Mouse (Mus musculus) CH12F3 (cell line): Measurements from ENCODE around the gene Fzd10.

ENCODE experiments used
- in situ Hi-C: fragments of 300-500 bp; cut with MboI; formaldehyde crosslinking; loops from 2 replicates; pipeline ENCODE4 v1.14.3; 2020; ENCODE audit warnings: low sequenced_read_pairs

Fzd10 gene

DNA sequence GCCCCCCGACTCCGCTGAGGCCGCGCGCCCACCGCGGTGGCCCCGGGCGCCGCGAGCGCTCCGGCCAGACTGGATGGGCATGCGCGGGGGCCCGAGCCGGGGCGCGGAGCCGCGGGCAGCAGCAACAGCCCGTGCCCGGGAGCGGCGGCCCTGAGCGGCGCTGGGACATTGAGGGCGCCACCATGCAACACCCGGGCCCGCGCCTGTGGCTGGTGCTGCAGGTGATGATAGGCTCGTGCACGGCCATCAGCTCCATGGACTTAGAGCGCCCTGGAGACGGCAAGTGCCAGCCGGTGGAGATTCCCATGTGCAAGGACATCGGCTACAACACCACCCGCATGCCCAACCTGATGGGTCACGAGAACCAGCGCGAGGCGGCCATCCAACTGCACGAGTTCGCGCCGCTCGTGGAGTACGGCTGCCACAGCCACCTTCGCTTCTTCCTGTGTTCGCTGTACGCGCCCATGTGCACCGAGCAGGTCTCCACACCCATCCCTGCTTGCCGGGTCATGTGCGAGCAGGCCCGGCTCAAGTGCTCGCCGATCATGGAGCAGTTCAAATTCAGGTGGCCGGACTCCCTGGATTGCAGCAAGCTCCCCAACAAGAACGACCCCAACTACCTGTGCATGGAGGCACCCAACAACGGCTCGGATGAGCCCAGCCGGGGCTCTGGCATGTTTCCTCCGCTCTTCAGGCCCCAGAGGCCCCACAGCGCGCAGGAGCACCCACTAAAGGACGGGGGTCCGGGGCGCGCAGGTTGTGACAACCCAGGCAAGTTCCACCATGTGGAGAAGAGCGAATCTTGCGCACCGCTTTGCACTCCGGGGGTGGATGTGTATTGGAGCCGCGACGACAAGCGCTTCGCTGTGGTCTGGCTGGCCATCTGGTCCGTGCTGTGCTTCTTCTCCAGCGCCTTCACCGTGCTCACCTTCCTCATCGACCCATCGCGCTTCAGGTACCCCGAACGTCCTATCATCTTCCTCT is 684 bp downstream of the Fzd10 start:
- in situ Hi-C loops: no loop called here

DNA sequence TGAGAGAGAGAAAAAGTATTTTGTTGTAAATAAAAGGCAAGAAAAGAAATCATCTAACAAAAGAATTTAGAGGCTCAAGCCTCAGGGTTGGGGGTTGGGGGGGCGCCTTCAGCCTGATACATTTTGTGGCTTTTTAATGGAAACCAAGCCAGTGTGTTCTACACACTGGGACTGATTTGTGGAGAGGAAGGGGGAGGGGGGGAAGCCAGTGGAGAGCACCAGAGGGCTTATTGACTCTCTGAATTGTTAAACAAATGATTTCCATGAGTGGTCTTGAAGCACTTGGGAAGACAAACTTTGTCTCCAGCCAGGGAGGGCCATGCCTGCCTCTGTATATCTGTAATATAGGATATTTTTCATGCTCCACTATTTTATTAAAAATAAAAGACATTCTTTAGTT is 3.0 kb downstream of the Fzd10 start:
- in situ Hi-C loops: no loop called here

DNA sequence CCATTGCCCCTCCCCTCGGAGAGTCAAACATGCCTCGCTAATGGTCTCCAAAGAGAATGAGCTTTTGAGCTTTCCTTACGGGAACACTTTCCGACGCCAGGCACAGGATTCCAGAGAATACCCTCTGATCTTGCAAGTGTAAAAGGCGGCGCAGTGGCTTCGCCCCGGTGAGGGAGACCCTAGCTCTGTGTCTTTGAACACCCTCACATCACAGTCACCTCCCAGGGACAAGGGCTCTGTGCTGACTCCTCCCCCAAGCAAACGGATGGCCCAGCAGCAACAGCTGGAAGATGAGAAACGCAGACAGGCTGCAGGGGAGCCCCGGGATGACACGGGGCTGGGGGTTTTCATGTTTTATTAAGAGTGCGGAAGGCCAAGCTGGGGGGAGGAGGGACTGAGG is 6.0 kb downstream of the Fzd10 start:
- in situ Hi-C loops: no loop called here

DNA sequence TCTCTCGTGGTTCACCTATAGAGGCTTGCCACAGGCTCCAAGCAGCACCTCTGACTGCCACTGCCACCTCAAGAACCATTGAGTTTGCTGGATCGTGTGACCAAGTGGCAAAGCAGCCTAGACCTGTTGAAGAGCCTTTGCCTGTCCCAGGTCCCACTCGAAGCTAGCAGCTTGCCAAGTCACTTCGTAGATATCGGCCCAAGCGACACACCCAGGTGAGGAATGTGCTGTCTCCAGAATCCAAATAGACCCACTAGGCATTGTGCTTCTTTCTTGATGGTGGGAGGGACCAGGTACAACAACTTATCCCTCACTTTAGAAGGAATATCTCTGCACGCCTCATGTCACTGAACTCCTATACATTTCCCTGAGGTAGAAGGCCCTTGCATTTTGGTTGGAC is 8.4 kb downstream of the Fzd10 start:
- in situ Hi-C loops: no loop called here

DNA sequence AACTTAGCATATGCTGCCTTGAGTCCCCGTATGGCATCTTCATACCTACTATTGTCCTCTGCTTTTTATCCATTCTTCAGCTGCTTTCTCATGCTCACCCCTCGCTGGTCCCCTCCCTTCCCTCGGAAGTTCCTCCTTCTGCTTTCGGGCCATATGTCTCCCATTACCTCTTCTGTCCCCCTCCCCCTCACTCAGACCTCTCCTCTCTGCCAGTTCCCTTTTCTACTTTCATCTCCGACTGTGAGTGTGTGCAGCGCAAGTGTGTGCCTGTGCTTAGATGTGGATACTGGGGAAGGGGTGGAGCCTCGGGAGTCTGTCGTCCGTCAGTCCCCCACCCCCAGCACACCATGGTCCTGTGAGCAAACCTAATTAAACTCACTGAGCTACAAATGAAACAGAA is 17.0 kb downstream of the Fzd10 start:
- in situ Hi-C loops: no loop called here

DNA sequence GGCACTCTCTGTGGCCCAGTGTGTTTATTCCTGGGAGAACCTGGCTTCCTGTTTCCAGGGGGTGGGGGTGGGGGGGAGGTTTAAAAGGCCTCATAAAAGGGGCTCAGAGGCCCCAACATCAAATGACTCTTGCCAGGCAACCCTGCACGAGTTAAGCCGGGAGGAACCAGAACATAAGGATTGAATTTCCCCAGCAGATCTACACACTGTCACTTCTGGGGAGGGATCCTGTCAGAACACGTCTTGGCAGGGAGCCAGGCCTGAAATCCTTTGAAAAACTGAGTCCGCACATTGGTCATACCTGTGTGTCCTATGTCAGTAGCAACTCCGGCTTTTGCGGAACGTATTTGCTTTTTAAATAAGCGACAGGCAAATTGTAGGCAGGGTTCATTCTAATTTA is 19.3 kb downstream of the Fzd10 start:
- in situ Hi-C loops: no loop called here

DNA sequence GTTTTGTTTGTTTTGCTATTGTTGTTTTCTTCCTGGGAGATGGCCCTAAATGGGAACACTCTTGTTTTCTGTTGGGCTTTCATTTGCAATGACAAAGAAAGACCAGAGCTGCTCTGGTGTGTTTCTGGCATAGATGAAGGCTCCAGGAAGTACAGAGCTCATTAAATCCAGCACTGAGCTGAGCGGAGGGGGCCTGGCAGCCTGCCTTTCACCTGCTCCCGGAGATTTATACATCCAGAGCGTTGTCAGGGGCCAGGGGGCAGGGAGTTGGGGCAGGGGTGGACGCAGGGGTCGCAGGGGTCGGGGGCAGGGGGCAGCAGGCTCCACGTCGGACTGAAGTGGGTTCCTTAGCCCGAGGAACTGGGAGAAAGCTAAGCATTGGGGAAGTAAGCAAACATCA is 19.8 kb downstream of the Fzd10 start:
- in situ Hi-C loops: no loop called here

DNA sequence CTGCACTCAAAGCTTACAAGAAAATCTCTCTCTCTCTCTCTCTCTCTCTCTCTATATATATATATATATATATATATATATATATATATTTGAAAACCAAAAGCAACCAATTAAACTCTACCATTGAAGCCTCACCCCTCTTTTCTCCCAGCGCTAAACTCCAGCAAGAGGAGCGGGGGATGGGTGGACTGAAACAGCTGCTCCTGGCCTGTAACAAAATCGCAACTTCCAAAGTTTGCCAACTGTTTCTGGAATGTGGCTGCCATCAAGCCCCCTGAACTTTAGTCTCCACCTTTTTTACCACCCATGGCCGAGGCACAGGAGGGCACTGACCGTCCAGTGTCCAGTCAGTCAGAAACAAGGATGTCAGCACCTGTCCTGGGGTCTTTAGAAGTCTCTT is 27.1 kb downstream of the Fzd10 start:
- in situ Hi-C loops: no loop called here

DNA sequence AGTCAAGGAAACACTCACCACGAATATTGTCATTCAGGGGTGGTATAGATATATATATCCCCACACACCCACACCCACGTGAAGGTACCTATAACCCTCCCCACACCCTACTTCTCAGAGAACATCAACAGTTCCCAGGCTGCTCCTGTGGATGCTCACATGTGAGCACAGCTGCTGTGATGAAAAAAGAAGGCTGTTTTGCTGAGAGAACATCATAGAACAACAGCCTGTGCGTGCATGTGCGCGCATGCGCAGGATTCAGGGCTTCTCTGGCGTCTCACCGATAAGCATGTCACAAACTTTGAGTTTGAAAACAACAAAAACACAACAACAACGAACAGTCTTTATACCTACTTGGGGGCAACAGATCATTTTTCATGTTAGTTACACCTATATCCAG is 36.0 kb downstream of the Fzd10 start:
- in situ Hi-C loops: no loop called here

DNA sequence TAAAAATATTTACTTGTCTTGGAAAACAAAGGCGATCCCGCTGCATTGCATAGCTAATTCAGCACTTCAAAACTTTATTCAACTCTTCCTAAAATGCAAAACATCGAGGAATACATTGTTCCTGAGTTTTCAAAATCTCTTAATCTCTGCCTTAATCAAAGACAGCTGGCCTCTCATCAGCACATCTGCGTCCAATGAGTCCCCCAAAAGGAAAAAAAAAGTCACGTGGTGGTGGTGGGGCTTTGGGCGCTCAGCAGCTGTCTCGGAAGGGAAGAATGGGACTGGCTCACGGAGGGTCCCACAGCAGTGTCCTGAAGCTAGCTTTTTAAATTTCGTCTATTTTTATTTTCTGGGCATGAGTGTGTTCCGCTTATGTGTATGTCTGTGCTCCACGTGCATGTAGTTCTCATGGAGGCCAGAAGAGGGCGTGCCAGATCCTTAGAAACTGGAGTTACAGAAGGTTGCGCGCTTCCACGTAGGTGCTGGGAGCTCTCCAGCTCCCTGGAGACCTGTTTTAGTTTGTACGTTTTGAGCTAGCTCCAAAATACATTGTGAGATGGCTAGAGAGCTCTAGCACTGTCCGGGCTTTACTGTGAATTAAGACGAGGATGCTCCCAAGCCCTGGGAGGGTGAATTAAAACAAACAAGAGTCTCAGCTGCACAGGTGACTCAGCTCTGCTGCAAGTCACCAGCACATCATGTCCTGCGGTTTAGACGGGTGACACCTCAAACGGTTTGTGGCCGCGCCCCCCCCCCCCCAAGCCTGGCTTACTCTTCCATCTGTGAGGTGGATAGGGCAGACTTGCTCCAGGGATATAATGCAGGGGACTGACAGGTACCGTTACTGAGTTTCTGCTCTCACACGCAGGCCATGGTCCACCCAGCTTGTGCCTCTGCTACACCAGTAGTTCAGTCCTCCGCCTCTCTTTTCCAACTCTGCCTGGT is 36.7 kb downstream of the Fzd10 start:
- in situ Hi-C loops: no loop called here

DNA sequence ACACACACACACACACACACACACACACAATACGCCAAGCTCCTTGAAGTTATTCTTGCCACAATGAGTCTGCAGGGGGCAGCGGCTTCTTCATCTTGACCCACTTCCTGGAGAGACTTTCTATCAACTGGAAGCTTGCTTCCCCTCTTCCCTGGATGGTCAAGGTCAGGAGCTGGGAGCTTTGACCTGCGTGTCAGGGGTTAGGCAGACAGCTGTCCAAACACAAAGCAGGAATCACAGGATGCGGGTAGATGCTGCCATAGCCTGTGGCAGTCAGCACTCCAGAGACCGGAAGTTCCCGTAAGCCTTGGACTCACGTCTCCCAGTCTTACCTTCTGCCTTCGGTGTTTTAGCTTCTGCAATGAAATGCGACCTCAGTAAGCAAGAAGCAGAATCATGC is 38.1 kb downstream of the Fzd10 start:
- in situ Hi-C loops: no loop called here

DNA sequence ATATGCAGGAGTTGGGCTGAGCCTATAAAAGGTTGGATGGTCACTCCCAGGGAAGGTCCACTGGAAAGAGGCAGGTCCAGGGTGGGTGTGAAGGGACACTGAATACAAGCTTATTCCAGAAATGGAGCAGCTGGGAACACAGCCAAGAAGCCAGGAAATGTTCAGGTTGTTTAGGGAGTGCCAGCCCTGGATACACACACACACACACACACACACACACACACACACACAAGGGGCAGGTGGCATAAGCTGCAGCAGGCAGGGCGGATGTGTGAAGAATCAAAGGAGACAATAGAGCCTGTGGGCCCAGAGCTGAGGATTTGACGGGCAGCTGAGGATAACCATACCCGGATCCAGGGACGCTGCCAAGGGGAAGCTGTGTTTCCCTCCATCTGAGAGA is 42.4 kb downstream of the Fzd10 start:
- in situ Hi-C loops: no loop called here

DNA sequence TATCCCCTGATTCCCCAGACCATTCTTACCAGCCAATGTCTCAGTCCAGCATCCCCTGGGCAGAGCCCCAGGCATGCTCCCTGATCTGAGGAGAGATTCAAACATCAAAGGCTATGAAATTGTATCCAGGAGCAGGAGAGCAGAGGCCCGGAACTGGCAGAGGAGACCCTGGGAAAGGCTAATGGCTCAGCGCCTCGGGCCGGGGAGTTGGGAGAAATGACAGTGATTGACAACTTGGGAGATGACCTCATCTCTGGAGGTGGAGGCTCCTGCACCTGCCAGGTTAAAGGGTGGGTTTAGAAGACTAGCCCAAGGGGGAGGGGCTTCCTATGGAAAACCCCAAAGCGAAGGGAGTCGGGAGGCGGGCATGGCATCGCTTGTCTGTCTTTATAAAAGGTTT is 45.1 kb downstream of the Fzd10 start:
- in situ Hi-C loops: no loop called here

DNA sequence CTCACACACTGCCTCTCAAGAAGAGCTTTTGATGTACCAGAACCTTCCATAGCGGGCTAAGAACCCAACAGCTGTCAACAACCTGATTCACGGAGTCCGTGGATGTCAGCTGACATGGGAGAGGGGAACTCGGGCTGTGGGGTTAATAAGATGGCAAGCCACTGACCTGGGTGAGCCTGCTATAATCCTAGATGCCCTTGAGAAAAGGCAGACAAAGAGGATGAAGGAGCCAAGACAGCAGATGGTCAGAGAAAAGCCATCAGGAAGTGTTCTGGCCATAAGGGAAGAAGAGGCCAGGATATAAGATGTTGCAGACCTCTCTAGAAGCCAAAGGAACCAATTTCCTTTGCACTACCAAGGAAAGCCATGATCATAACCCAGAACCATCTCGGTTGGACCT is 45.6 kb downstream of the Fzd10 start:
- in situ Hi-C loops: no loop called here

DNA sequence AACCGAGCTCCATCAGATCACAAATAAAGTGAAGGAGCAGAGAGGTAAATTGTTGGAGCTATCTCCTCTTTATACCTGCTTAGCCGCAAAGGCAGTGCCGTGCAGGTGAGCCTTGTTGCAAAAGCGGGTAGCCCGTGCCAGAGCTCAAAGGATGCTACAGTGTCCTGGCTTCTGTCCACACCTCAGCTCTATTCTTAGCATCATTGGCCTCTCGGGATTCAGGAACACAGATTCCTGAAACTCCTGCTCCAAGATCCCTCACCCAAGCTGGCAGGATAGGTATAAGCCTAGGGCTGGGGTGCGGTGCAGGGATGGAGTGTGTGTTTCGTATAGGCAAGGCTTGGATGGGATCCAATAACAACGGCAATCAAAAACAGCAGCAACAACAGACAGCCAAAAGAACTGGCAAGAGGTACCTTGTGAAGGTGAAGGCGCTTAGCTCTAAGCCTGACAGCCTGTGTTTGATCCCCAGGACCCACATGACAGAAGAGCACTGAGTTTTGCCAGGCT is 46.6 kb downstream of the Fzd10 start:
- in situ Hi-C loops: no loop called here

DNA sequence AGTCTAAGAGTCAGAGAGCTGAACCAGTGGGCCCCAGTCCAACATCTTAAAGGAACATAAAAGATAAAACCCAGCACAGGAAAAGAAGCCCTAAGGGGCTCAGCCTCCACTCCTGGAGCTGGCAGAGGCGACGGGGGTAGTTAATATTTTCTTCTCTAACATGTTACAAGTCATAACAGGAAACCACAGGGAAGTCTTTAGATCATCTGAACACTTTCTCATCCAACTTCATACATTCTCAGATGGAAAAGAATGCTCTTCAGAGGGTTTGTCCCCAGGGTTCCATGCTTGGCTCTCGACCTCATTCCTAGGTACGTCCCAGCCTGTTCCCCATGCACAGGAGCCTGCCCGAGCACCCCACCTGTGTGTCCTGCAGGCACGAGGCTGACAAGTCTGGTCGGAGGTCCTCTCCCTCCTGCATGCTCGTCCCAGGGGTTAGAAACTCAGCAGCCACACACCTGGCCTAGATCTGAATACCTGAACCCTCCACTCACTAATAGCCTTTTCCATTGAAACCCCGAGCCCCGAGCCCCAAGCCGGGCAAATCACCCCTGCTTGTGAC is 48.8 kb downstream of the Fzd10 start:
- in situ Hi-C loops: no loop called here
